Mouse (Mus musculus) heart, embryonic 11.5 days (tissue): ENCODE measurements around the gene Tacr2. TPM values are rescaled to one million over a fixed set of nuclear protein-coding genes. Genes with fewer than 3 reads are reported as not detected.

Source experiments
- ATAC-seq: fragments of 200-750 bp; cut with Nextera tagmentation; replicated peaks from 2 replicates; pipeline ENCODE4 v1.8.0; 2017; ENCODE audit warnings: moderate library complexity; ENCODE audit not compliant: insufficient number of reproducible peaks, low FRiP score, low TSS enrichment
- H3K27ac ChIP-seq: fragments of 300-500 bp; sonication (generic); 2 replicates; pipeline ENCODE4 v1.5.1; 2014; ENCODE audit warnings: mild to moderate bottlenecking, low read depth, low read length
- H3K27me3 ChIP-seq: fragments of 300-500 bp; sonication (generic); 2 replicates; pipeline ENCODE4 v1.6.1; 2014; ENCODE audit warnings: mild to moderate bottlenecking, low read length, mixed read lengths; ENCODE audit not compliant: control insufficient read depth, insufficient read depth
- H3K36me3 ChIP-seq: fragments of 300-500 bp; sonication (generic); 2 replicates; pipeline ENCODE4 v1.6.1; 2014; ENCODE audit warnings: mild to moderate bottlenecking, low read length, moderate library complexity, mixed read lengths; ENCODE audit not compliant: control insufficient read depth, insufficient read depth
- H3K4me1 ChIP-seq: fragments of 300-500 bp; sonication (generic); 2 replicates; pipeline ENCODE4 v1.6.1; 2014; ENCODE audit warnings: low read length; ENCODE audit not compliant: control insufficient read depth, insufficient read depth
- H3K4me2 ChIP-seq: fragments of 300-500 bp; sonication (generic); 2 replicates; pipeline ENCODE4 v1.6.1; 2014; ENCODE audit warnings: mild to moderate bottlenecking, moderate library complexity
- H3K4me3 ChIP-seq: fragments of 300-500 bp; sonication (generic); 2 replicates; pipeline ENCODE4 v1.5.1; 2014; ENCODE audit warnings: low read depth, low read length
- H3K9ac ChIP-seq: fragments of 300-500 bp; sonication (generic); 2 replicates; pipeline ENCODE4 v1.6.1; 2014; ENCODE audit warnings: mild to moderate bottlenecking, low read depth, low read length, moderate library complexity
- H3K9me3 ChIP-seq: fragments of 300-500 bp; sonication (generic); replicated peaks from 2 replicates; pipeline ENCODE4 v1.6.1; 2016; ENCODE audit warnings: low read length; ENCODE audit not compliant: control insufficient read depth
- WGBS: fragments of 180-500 bp; shearing (Covaris S2); extraction: QIAGEN DNeasy Blood & Tissue Kit; methylation state at CpG from one replicate; pipeline ENCODE4 v1.1.7; 2014; ENCODE audit not compliant: insufficient replicate concordance; 5-methylcytosine and 5-hydroxymethylcytosine counted together
- polyA plus RNA-seq: library from polyadenylated mRNA; unstranded; fragments of >200 nt; fragmentation: Nextera tagmentation; extraction: Ambion mirVana; gene quantifications from 2 replicates; pipeline ENCODE4 v1.2.1, GENCODE M21; 2014

Gene Tacr2
- polyA plus RNA-seq, 1 experiment from 2014 or later = not detected

GRCm38 (mm10) chr10:62296086-62296872 lies 44.0 kb downstream of the Tacr2 start:
- H3K9me3 ChIP-seq = no peaks in the 10 kb centered on the region
- no peak overlapping the region for H3K4me3 ChIP-seq
- WGBS = 74% methylated on average over 23 of the region's 26 CpGs
- no peak for ATAC-seq
- H3K9ac ChIP-seq = no peak overlapping the region
- peaks cover 34% of the 10 kb centered on the region for H3K36me3 ChIP-seq
- H3K27me3 ChIP-seq = no peaks in the 10 kb centered on the region
- H3K4me1 ChIP-seq = peaks cover 5% of the 10 kb centered on the region; the same call in 1 of the 2 replicates
- H3K4me2 ChIP-seq = no peak overlapping the region
- no peak overlapping the region for H3K27ac ChIP-seq

- no peak overlapping the region for H3K4me3 ChIP-seq
- no peaks in the 10 kb centered on the region for H3K9me3 ChIP-seq
- no peak overlapping the region for H3K27ac ChIP-seq
- no peak overlapping the region for H3K4me2 ChIP-seq
- peaks cover 23% of the 10 kb centered on the region for H3K36me3 ChIP-seq
- H3K4me1 ChIP-seq = peaks cover 5% of the 10 kb centered on the region; the same call in 1 of the 2 replicates
- WGBS = 78% methylated on average over 23 of the region's 23 CpGs
- H3K27me3 ChIP-seq = no peaks in the 10 kb centered on the region
- no peak overlapping the region for H3K9ac ChIP-seq
- ATAC-seq = no peak; the same call in 1 of the 2 replicates
These were observed 48.0 kb downstream of the Tacr2 start for GRCm38 (mm10) chr10:62300006-62300827.

DNA sequence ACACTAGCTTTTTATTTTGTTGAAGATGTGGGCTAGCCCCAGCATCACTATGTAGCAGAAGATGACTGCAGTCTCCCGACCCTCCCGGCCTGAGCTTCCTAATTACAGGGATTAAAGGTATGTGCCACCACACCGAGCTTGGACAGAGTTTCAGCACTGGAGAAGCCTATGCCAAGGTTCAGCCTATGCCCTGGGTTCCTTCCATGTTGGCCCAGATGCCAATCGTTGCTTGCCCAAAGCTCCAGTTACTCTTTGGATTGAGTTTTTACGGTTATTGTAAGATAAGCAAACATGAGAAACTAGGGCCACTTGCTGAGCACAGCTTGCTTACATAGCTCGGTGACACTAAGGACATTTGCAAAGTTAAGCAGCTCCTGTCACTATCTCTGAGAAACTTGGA lies 52.9 kb downstream of the Tacr2 start:
- Histone ChIP-seq H3K27me3 (no peaks in the 10 kb centered on the region), H3K9ac (no peak overlapping the region), H3K4me3 (no peak overlapping the region), H3K4me2 (no peak overlapping the region), H3K9me3 (no peaks in the 10 kb centered on the region), H3K4me1 (peaks cover 9% of the 10 kb centered on the region), H3K36me3 (peaks cover 13% of the 10 kb centered on the region), H3K27ac (no peak overlapping the region)
- no peak for ATAC-seq
- 89% methylated on average over 6 of the region's 6 CpGs for WGBS

DNA sequence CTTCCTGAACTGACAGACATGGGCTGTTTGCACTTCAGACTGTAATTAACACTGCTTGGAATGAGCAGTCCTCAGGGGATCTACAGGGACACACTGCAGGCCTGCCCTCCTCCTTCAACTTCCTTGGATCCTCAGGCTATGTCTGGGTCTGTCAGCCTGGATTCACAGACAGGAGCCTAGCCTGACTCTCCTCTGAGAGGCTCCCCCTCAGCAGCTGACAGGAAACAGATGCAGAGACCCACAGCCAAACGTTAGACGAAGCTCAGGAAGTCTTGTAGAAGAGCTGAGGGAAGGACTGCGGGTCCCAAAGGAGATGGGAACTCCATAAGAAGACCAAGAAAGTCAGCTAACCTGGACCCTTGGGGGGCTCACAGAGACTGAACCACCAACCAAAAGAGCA lies 54.2 kb downstream of the Tacr2 start:
- 33% methylated on average over 3 of the region's 3 CpGs for WGBS
- Histone ChIP-seq H3K9ac (no peak overlapping the region), H3K4me1 (peaks cover 7% of the 10 kb centered on the region), H3K4me3 (no peak overlapping the region), H3K27ac (peak overlapping the region; percentile 57; the same call in 1 of the 2 replicates), H3K27me3 (no peaks in the 10 kb centered on the region), H3K4me2 (no peak overlapping the region), H3K9me3 (no peaks in the 10 kb centered on the region), H3K36me3 (peaks cover 13% of the 10 kb centered on the region)
- no peak for ATAC-seq

GRCm38 (mm10) chr10:62308896-62309491 lies 56.8 kb downstream of the Tacr2 start:
- Histone ChIP-seq H3K27ac (no peak overlapping the region), H3K4me3 (no peak overlapping the region), H3K4me1 (peaks cover 11% of the 10 kb centered on the region), H3K9ac (no peak overlapping the region), H3K4me2 (no peak overlapping the region), H3K27me3 (no peaks in the 10 kb centered on the region), H3K36me3 (peaks cover 9% of the 10 kb centered on the region; the same call in 1 of the 2 replicates), H3K9me3 (no peaks in the 10 kb centered on the region)
- 87% methylated on average over 11 of the region's 11 CpGs for WGBS
- no peak for ATAC-seq

GRCm38 (mm10) chr10:62309593-62309992 lies 57.4 kb downstream of the Tacr2 start:
- no peak overlapping the region for H3K4me3 ChIP-seq
- WGBS = 84% methylated on average over 5 of the region's 5 CpGs
- H3K27ac ChIP-seq = no peak overlapping the region
- no peaks in the 10 kb centered on the region for H3K27me3 ChIP-seq
- no peak overlapping the region for H3K4me2 ChIP-seq
- ATAC-seq = no peak
- peaks cover 16% of the 10 kb centered on the region for H3K4me1 ChIP-seq
- H3K9ac ChIP-seq = no peak overlapping the region
- H3K36me3 ChIP-seq = peaks cover 13% of the 10 kb centered on the region; the same call in 1 of the 2 replicates
- no peaks in the 10 kb centered on the region for H3K9me3 ChIP-seq

DNA sequence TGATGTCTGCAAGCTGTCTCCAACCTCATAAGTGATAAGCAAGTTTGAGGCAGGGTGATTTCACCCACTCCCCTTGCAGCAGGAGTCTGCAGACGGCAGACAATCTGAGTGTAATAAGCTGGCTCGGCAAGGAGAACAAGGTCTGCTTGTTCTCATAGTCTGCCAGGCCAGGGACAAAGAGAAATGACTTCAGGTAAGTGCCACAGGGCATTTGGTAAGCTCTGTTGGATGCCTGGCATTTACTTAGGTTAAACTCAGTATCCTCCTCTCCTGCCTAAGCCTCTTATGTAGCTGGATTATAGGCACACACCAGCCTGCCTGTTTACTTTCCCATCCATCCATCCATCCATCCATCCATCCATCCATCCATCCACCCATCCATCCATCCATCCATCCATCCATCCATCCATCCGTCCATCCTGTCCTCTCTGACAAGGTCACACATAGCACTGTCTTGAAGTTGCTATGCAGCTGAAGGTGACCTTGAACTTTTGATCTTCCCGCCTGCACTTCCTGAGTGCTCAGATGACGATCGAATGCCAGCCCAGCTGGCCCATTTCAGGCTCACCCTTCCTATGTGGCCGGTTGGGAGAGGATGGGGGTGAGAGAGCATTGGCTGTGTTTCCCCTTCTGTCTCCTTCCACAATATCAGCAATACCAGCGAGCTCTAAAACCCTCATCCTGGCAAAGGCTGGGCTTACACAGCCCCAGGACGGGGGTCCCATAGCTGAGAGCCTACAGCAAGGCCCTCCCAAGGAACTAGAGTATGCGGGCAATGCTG lies 58.2 kb downstream of the Tacr2 start:
- Histone ChIP-seq H3K36me3 (peaks cover 13% of the 10 kb centered on the region; the same call in 1 of the 2 replicates), H3K27me3 (no peaks in the 10 kb centered on the region), H3K4me3 (no peak overlapping the region), H3K4me1 (peaks cover 16% of the 10 kb centered on the region), H3K9me3 (no peaks in the 10 kb centered on the region), H3K4me2 (no peak overlapping the region), H3K27ac (no peak overlapping the region), H3K9ac (no peak overlapping the region)
- WGBS = 68% methylated on average over 10 of the region's 10 CpGs
- no peak for ATAC-seq

GRCm38 (mm10) chr10:62311464-62311863 lies 59.2 kb downstream of the Tacr2 start:
- Histone ChIP-seq H3K4me1 (peaks cover 18% of the 10 kb centered on the region), H3K9me3 (no peaks in the 10 kb centered on the region), H3K4me2 (no peak overlapping the region), H3K9ac (no peak overlapping the region), H3K4me3 (no peak overlapping the region), H3K36me3 (peaks cover 13% of the 10 kb centered on the region; the same call in 1 of the 2 replicates), H3K27me3 (no peaks in the 10 kb centered on the region), H3K27ac (no peak overlapping the region)
- no peak for ATAC-seq
- WGBS = 63% methylated on average over 6 of the region's 6 CpGs
